Mouse (Mus musculus): ENCODE results near the gene Slc15a4. TPM values are rescaled to one million over a fixed set of nuclear protein-coding genes. Genes with fewer than 3 reads are reported as not detected.

Gene Slc15a4
- total and polyA plus RNA-seq, 3 experiments = 10.6 to 13.6 (median 13.1) TPM

DNA sequence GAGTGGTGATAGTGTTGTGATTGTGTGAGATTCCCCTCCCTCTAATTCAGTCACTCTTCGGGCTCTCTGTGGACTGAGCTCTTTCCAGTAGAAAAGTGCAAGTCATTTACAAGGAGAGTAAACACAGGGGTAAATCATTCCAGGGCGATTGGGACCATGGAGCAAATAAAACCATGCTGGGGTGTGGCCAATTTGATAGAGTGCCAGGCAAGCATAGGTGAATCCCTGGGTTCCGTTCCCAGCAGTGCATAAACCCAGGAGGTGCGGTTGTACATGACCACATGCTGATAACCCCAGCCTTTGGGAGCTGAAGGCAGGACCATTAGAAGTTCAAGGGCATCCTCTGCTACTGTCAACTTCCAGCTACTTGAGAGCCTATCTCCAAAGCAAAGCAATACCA, 491 bp upstream of the Slc15a4 start:
- TF ChIP-seq CTCF (IDR thresholded peaks at IDR 0.05) (no peak), EP300 (IDR thresholded peaks at IDR 0.05; ENCODE audit: insufficient read depth, low read depth, low read length) (no peak), POLR2A (IDR thresholded peaks at IDR 0.05; ENCODE audit: insufficient read depth, low read depth, low read length) (no peak)
- intact Hi-C loops (cut with DNase I) = no loop called here
- Histone ChIP-seq H3K36me3 (ENCODE audit: control insufficient read depth, insufficient read depth, low read length) (no peaks in the 10 kb centered on the region), H3K79me2 (replicated peaks; ENCODE audit: control insufficient read depth, insufficient read depth, low read length) (no peaks in the 10 kb centered on the region), H3K4me3 (no peak overlapping the region), H3K9ac (ENCODE audit: low read depth, low read length) (no peak overlapping the region), H3K4me1 (ENCODE audit: control insufficient read depth, insufficient read depth, low read length) (no peaks in the 10 kb centered on the region), H3K27me3 (ENCODE audit: control insufficient read depth, insufficient read depth, low read length) (peaks cover 13% of the 10 kb centered on the region), H3K27ac (no peak overlapping the region)
- DNase-seq = no peak
- 14% methylated on average over 4 of the region's 4 CpGs for WGBS

DNA sequence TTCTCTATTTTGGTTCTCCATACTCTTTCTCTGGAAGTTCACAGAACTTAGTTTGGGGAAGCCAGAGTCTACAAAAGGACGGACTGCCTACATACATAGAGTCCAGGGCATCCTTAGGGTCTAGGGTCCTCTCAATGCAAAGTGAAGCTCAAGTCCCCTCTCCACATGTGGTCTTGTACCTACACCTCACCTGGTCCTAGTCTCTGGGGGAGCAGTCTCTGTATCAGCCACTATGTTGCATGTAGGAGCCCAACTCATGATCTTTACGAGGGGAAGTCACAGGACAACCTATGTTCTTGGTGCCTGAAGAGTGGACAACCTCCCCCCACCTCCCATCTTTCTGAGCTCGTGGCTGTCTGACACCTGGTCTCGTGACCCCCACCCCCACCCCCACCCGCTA, 1.0 kb downstream of the Slc15a4 start:
- no peaks in the 10 kb centered on the region for H3K36me3 ChIP-seq (ENCODE audit: control insufficient read depth, insufficient read depth, low read length)
- no peak overlapping the region for H3K4me3 ChIP-seq
- DNase-seq = no peak
- intact Hi-C loops (cut with DNase I) = no loop called here
- peaks cover 13% of the 10 kb centered on the region for H3K27me3 ChIP-seq (ENCODE audit: control insufficient read depth, insufficient read depth, low read length)
- no peaks in the 10 kb centered on the region for H3K4me1 ChIP-seq (ENCODE audit: control insufficient read depth, insufficient read depth, low read length)
- TF ChIP-seq EP300 (IDR thresholded peaks at IDR 0.05; ENCODE audit: insufficient read depth, low read depth, low read length) (no peak), CTCF (IDR thresholded peaks at IDR 0.05) (no peak), POLR2A (IDR thresholded peaks at IDR 0.05; ENCODE audit: insufficient read depth, low read depth, low read length) (no peak)
- H3K27ac ChIP-seq = no peak overlapping the region
- no peaks in the 10 kb centered on the region for H3K79me2 ChIP-seq (replicated peaks; ENCODE audit: control insufficient read depth, insufficient read depth, low read length)
- WGBS = 10% methylated on average over 5 of the region's 5 CpGs
- H3K9ac ChIP-seq (ENCODE audit: low read depth, low read length) = no peak overlapping the region

DNA sequence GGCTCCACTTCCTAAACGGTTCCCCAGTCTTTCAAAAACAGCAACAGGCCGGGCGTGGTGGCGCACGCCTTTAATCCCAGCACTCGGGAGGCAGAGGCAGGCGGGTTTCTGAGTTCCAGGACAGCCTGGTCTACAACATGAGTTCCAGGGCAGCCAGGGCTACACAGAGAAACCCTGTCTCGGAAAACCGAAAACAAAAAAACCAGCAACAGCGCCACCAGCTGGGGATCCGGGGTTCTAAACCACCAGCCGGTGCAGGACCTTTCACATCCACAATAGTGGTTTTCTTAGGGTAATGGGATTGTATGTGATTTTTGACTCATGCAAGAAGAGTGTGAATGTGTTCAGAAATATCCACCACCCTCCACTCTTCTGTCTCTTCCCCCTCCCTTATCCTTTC, 5.5 kb downstream of the Slc15a4 start:
- intact Hi-C loops (cut with DNase I) = no loop called here
- no peak overlapping the region for H3K27ac ChIP-seq
- TF ChIP-seq EP300 (IDR thresholded peaks at IDR 0.05; ENCODE audit: insufficient read depth, low read depth, low read length) (no peak), CTCF (IDR thresholded peaks at IDR 0.05) (0 out of 2 replicates have a peak, but pooled peaks have one; percentile 8)
- H3K9ac ChIP-seq (ENCODE audit: low read depth, low read length) = no peak overlapping the region
- no peaks in the 10 kb centered on the region for H3K79me2 ChIP-seq (replicated peaks; ENCODE audit: control insufficient read depth, insufficient read depth, low read length)
- H3K4me3 ChIP-seq = no peak overlapping the region
- H3K36me3 ChIP-seq (ENCODE audit: control insufficient read depth, insufficient read depth, low read length) = no peaks in the 10 kb centered on the region
- H3K27me3 ChIP-seq (ENCODE audit: control insufficient read depth, insufficient read depth, low read length) = peaks cover 3% of the 10 kb centered on the region
- DNase-seq = no peak
- H3K4me1 ChIP-seq (ENCODE audit: control insufficient read depth, insufficient read depth, low read length) = no peaks in the 10 kb centered on the region
- 80% methylated on average over 12 of the region's 12 CpGs for WGBS

DNA sequence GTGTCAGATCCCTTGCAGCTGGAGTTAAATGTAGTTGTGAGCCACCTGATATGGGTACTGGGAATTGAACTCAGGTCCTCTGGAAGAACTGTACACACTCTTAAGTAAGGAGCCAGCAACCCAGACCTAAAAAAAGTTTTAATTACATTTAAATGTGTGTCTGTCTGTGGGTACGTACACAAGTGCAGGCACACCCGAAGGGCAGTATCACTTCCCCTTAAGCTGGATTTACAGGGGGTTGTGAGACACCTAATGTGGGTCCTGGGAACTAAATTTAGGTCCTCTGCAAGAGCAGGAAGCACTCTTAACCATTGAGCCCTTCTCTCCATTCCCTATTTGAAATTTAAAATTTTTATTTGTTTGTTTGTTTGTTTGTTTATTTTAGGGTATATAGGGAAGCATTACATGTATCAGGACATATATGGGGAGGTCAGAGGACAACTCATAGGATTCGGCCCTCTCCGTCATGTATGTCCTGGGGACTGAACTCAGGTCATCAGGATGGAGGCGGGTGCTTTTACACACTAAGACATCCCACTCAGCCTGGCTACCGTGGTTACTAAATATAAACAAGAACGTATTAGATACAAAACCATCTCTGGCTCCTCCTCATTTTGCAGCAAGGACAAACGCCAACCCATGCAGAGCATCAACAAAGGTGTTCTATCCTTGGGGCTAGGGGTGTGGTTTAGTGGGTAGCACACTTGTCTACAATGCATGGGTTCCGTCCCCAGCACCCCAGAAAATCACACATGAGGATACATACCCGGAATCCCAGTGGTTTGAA, 8.1 kb downstream of the Slc15a4 start:
- Histone ChIP-seq H3K79me2 (replicated peaks; ENCODE audit: control insufficient read depth, insufficient read depth, low read length) (no peaks in the 10 kb centered on the region), H3K4me3 (no peak overlapping the region), H3K36me3 (ENCODE audit: control insufficient read depth, insufficient read depth, low read length) (no peaks in the 10 kb centered on the region), H3K9ac (ENCODE audit: low read depth, low read length) (no peak overlapping the region), H3K27me3 (ENCODE audit: control insufficient read depth, insufficient read depth, low read length) (no peaks in the 10 kb centered on the region), H3K4me1 (ENCODE audit: control insufficient read depth, insufficient read depth, low read length) (no peaks in the 10 kb centered on the region), H3K27ac (no peak overlapping the region)
- intact Hi-C loops (cut with DNase I) = no loop called here
- TF ChIP-seq POLR2A (IDR thresholded peaks at IDR 0.05; ENCODE audit: insufficient read depth, low read depth, low read length) = no peak
- TF ChIP-seq CTCF (IDR thresholded peaks at IDR 0.05) = no peak
- TF ChIP-seq EP300 (IDR thresholded peaks at IDR 0.05; ENCODE audit: insufficient read depth, low read depth, low read length) = no peak
- 64% methylated on average over 10 of the region's 10 CpGs for WGBS
- no peak for DNase-seq

DNA sequence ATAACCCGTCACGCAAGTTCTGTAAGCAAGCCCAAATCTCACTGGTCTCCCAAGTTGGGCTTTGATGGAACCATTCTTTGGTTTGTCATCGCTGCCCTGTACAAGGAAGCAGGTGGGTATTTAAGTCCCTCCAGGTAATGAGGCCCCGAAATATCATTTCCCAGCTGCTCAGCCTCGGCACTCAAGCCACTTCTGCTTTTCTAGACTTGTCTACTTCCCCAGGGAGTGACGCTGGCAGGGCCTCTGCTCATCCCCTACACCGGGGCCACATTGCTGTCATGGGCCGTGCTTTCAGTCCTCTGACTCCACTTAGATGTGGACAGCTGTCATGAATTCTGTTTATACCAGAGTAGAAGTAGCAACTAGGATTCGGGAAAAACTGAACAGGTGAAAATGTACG, 11.6 kb downstream of the Slc15a4 start:
- Histone ChIP-seq H3K4me1 (ENCODE audit: control insufficient read depth, insufficient read depth, low read length) (peaks cover 3% of the 10 kb centered on the region), H3K27me3 (ENCODE audit: control insufficient read depth, insufficient read depth, low read length) (no peaks in the 10 kb centered on the region), H3K36me3 (ENCODE audit: control insufficient read depth, insufficient read depth, low read length) (no peaks in the 10 kb centered on the region), H3K79me2 (replicated peaks; ENCODE audit: control insufficient read depth, insufficient read depth, low read length) (peaks cover 4% of the 10 kb centered on the region; the same call in 1 of the 2 replicates), H3K4me3 (no peak overlapping the region), H3K27ac (no peak overlapping the region), H3K9ac (ENCODE audit: low read depth, low read length) (no peak overlapping the region)
- 68% methylated on average over 10 of the region's 10 CpGs for WGBS
- TF ChIP-seq CTCF (IDR thresholded peaks at IDR 0.05) (no peak), POLR2A (IDR thresholded peaks at IDR 0.05; ENCODE audit: insufficient read depth, low read depth, low read length) (no peak), EP300 (IDR thresholded peaks at IDR 0.05; ENCODE audit: insufficient read depth, low read depth, low read length) (no peak)
- intact Hi-C loops (cut with DNase I) = no loop called here
- DNase-seq = peak in 1 of 2 experiments; percentile 46

DNA sequence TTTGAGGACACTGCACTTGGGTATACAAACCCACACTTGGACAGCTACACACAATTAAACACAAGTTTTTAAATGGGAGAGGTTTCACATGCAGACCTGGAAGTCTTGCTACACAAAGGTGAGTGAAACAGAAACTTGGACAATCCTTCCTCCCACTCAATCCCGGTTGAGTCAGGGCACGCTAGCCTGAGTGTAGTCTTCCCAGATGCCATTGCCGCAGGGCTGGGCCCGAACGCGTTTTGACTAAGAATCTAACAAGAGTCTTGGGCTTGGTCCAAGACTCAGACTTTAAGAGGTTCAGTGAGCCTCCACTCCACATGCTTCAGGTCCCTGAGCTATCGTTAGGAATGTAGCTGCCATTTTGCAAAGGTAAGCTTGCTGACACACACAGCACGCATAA, 12.3 kb downstream of the Slc15a4 start:
- Histone ChIP-seq H3K9ac (ENCODE audit: low read depth, low read length) (no peak overlapping the region), H3K27me3 (ENCODE audit: control insufficient read depth, insufficient read depth, low read length) (no peaks in the 10 kb centered on the region), H3K4me3 (no peak overlapping the region), H3K27ac (no peak overlapping the region), H3K79me2 (replicated peaks; ENCODE audit: control insufficient read depth, insufficient read depth, low read length) (peaks cover 7% of the 10 kb centered on the region; the same call in 1 of the 2 replicates), H3K4me1 (ENCODE audit: control insufficient read depth, insufficient read depth, low read length) (peaks cover 7% of the 10 kb centered on the region), H3K36me3 (ENCODE audit: control insufficient read depth, insufficient read depth, low read length) (no peaks in the 10 kb centered on the region)
- no peak for TF ChIP-seq EP300 (IDR thresholded peaks at IDR 0.05; ENCODE audit: insufficient read depth, low read depth, low read length)
- no peak for TF ChIP-seq CTCF (IDR thresholded peaks at IDR 0.05)
- TF ChIP-seq POLR2A (IDR thresholded peaks at IDR 0.05; ENCODE audit: insufficient read depth, low read depth, low read length) = no peak
- DNase-seq = no peak
- intact Hi-C loops (cut with DNase I) = no loop called here
- WGBS = 80% methylated on average over 8 of the region's 8 CpGs
